Mouse (Mus musculus) MEL (cell line): ENCODE measurements around the gene Mzt1. TPM values are rescaled to one million over a fixed set of nuclear protein-coding genes. Genes with fewer than 3 reads are reported as not detected.

Experiments
- DNase-seq: peaks from one replicate; pipeline ENCODE4 v3.0.0; 2011; ENCODE audit warnings: low read depth, low spot score
- H3K27ac ChIP-seq: 2 replicates; pipeline ENCODE4 v1.5.1; 2012; ENCODE audit warnings: low read depth, mild to moderate bottlenecking, control low read depth, low read length, moderate library complexity; ENCODE audit not compliant: control insufficient read depth
- H3K27me3 ChIP-seq, 2 experiments: fragments of 150-350 bp in 1 of 2; sonication (generic) in 1 of 2; 2 replicates each; pipeline ENCODE4 v1.6.1; 2012; ENCODE audit warnings: low read length in 2 of 2, mild to moderate bottlenecking in 2 of 2, improper control_type of control experiment in 1 of 2, moderate library complexity in 1 of 2; ENCODE audit not compliant: insufficient read depth in 2 of 2, control insufficient read depth in 1 of 2
- H3K36me3 ChIP-seq, 2 experiments: 2 replicates each; pipeline ENCODE4 v1.6.1; 2012 to 2014; ENCODE audit warnings: low read length in 2 of 2, improper control_type of control experiment in 1 of 2, inconsistent platforms in 1 of 2, mild to moderate bottlenecking in 1 of 2; ENCODE audit not compliant: insufficient read depth in 2 of 2, control insufficient read depth in 1 of 2
- H3K4me1 ChIP-seq, 2 experiments: fragments of 150-350 bp in 1 of 2; sonication (generic) in 1 of 2; 2 replicates each; pipeline ENCODE4 v1.6.1; 2012; ENCODE audit warnings: low read length in 2 of 2, improper control_type of control experiment in 1 of 2, mild to moderate bottlenecking in 1 of 2; ENCODE audit not compliant: insufficient read depth in 2 of 2, control insufficient read depth in 1 of 2
- H3K4me3 ChIP-seq, 2 experiments: fragments of 150-350 bp in 1 of 2; sonication (generic) in 1 of 2; 2 replicates each; pipeline ENCODE4 v1.5.1; 2012; ENCODE audit warnings: low read depth in 2 of 2, low read length in 2 of 2, mild to moderate bottlenecking in 2 of 2, moderate library complexity in 2 of 2, control low read depth in 1 of 2, improper control_type of control experiment in 1 of 2; ENCODE audit not compliant: control insufficient read depth in 1 of 2, insufficient read depth in 1 of 2
- H3K79me2 ChIP-seq: 2 replicates; pipeline ENCODE4 v1.6.1; 2012; ENCODE audit warnings: mild to moderate bottlenecking, low read length, moderate library complexity; ENCODE audit not compliant: control insufficient read depth, poor library complexity, insufficient read depth
- H3K9ac ChIP-seq: 2 replicates; pipeline ENCODE4 v1.6.1; 2012; ENCODE audit warnings: low read depth, mild to moderate bottlenecking, control low read depth, low read length, moderate library complexity; ENCODE audit not compliant: control insufficient read depth, poor library complexity, severe bottlenecking
- H3K9me3 ChIP-seq: fragments of 150-350 bp; sonication (generic); replicated peaks from 2 replicates; pipeline ENCODE4 v1.6.1; 2012; ENCODE audit warnings: mild to moderate bottlenecking, low read length, improper control_type of control experiment, moderate library complexity; ENCODE audit not compliant: insufficient read depth
- CHD2 ChIP-seq: IDR thresholded peaks from 2 replicates; pipeline ENCODE4 v1.6.1; 2011; ENCODE audit warnings: low read length, improper control_type of control experiment
- CTCF ChIP-seq, 3 experiments: IDR thresholded peaks in 2 of 3; conservative IDR thresholded peaks in 1 of 3; 2 replicates each; pipeline ENCODE4 v1.5.1; 2011 to 2012; ENCODE audit warnings: low read length in 3 of 3, low read depth in 2 of 3, mild to moderate bottlenecking in 2 of 3, improper control_type of control experiment in 1 of 3, inconsistent platforms in 1 of 3, mixed read lengths in 1 of 3, moderate library complexity in 1 of 3; ENCODE audit not compliant: control insufficient read depth in 1 of 3, insufficient read depth in 1 of 3, poor library complexity in 1 of 3, severe bottlenecking in 1 of 3
- EP300 ChIP-seq, 2 experiments: IDR thresholded peaks; 2 replicates each; pipeline ENCODE4 v1.6.1; 2011; ENCODE audit warnings: improper control_type of control experiment in 2 of 2, low read length in 2 of 2, low read depth in 1 of 2, mild to moderate bottlenecking in 1 of 2
- GABPA ChIP-seq: IDR thresholded peaks from 2 replicates; pipeline ENCODE4 v1.6.1; 2012; ENCODE audit warnings: low read depth, mild to moderate bottlenecking, inconsistent platforms, low read length, improper control_type of control experiment, moderate library complexity
- GATA1 ChIP-seq: IDR thresholded peaks from 2 replicates; pipeline ENCODE4 v1.6.1; 2011; ENCODE audit warnings: low read depth, low read length, improper control_type of control experiment
- KAT2A ChIP-seq: conservative IDR thresholded peaks from 2 replicates; pipeline ENCODE4 v1.6.1; 2012; ENCODE audit warnings: low read depth, low read length, improper control_type of control experiment, inconsistent platforms
- MAFK ChIP-seq: IDR thresholded peaks from 2 replicates; pipeline ENCODE4 v1.6.1; 2011; ENCODE audit warnings: low read depth, mild to moderate bottlenecking, low read length, improper control_type of control experiment, borderline replicate concordance
- MAX ChIP-seq: IDR thresholded peaks from 2 replicates; pipeline ENCODE4 v1.6.1; 2011; ENCODE audit warnings: low read length, improper control_type of control experiment
- MAZ ChIP-seq: IDR thresholded peaks from 2 replicates; pipeline ENCODE4 v1.6.1; 2012; ENCODE audit warnings: low read depth, mild to moderate bottlenecking, inconsistent platforms, low read length, improper control_type of control experiment
- MEF2A ChIP-seq: IDR thresholded peaks from 2 replicates; pipeline ENCODE4 v1.6.1; 2014; ENCODE audit warnings: low read depth, mild to moderate bottlenecking, inconsistent platforms, low read length, improper control_type of control experiment; ENCODE audit not compliant: poor library complexity, insufficient replicate concordance, severe bottlenecking; ENCODE audit errors: extremely low read depth
- MYC ChIP-seq: IDR thresholded peaks from 2 replicates; pipeline ENCODE4 v1.6.1; 2011; ENCODE audit warnings: low read depth, mild to moderate bottlenecking, low read length, improper control_type of control experiment, moderate library complexity
- NELFE ChIP-seq: IDR thresholded peaks from 2 replicates; pipeline ENCODE4 v1.6.1; 2011; ENCODE audit warnings: low read depth, low read length, improper control_type of control experiment
- NRF1 ChIP-seq: IDR thresholded peaks from 2 replicates; pipeline ENCODE4 v1.6.1; 2014; ENCODE audit warnings: low read depth, mild to moderate bottlenecking, inconsistent platforms, low read length, improper control_type of control experiment, moderate library complexity; ENCODE audit not compliant: poor library complexity, insufficient read depth, severe bottlenecking
- POLR2A ChIP-seq, 2 experiments: IDR thresholded peaks; 2 replicates each; pipeline ENCODE4 v1.6.1; 2011 to 2012; ENCODE audit warnings: low read length in 2 of 2, mild to moderate bottlenecking in 2 of 2, control low read depth in 1 of 2, improper control_type of control experiment in 1 of 2, low read depth in 1 of 2, moderate library complexity in 1 of 2; ENCODE audit not compliant: control insufficient read depth in 1 of 2, insufficient read depth in 1 of 2, poor library complexity in 1 of 2
- POLR2AphosphoS2 ChIP-seq: IDR thresholded peaks from 2 replicates; pipeline ENCODE4 v1.6.1; 2011; ENCODE audit warnings: low read length, improper control_type of control experiment
- SIN3A ChIP-seq: IDR thresholded peaks from 2 replicates; pipeline ENCODE4 v1.6.1; 2012; ENCODE audit warnings: low read length, improper control_type of control experiment, inconsistent platforms
- TAL1 ChIP-seq: IDR thresholded peaks from 2 replicates; pipeline ENCODE4 v1.6.1; 2012; ENCODE audit warnings: mild to moderate bottlenecking, inconsistent platforms, low read length, moderate library complexity, mixed read lengths
- TBP ChIP-seq: IDR thresholded peaks from 2 replicates; pipeline ENCODE4 v1.8.0; 2011; ENCODE audit warnings: low read depth, low read length, improper control_type of control experiment
- TCF12 ChIP-seq: IDR thresholded peaks from 2 replicates; pipeline ENCODE4 v1.6.1; 2014; ENCODE audit warnings: low read depth, mild to moderate bottlenecking, inconsistent platforms, low read length, improper control_type of control experiment, moderate library complexity
- ZKSCAN1 ChIP-seq: IDR thresholded peaks from 2 replicates; pipeline ENCODE4 v1.6.1; 2012; ENCODE audit warnings: low read depth, mild to moderate bottlenecking, inconsistent platforms, low read length, improper control_type of control experiment, moderate library complexity
- ZMIZ1 ChIP-seq: IDR thresholded peaks from 2 replicates; pipeline ENCODE4 v1.6.1; 2012; ENCODE audit warnings: low read depth, mild to moderate bottlenecking, inconsistent platforms, low read length, improper control_type of control experiment, moderate library complexity
- polyA plus RNA-seq, 2 experiments: library from polyadenylated mRNA; stranded (reverse) in 1 of 2; unstranded in 1 of 2; fragments of >175 nt in 1 of 2; fragments of >200 nt in 1 of 2; gene quantifications; 2 replicates each; pipeline versions ENCODE4 v1.2.1 to v1.2.4; 2012; ENCODE audit warnings: low replicate concordance in 2 of 2, low read depth in 1 of 2; ENCODE audit not compliant: insufficient read length in 2 of 2, insufficient read depth in 1 of 2, missing spikeins in 1 of 2
- total RNA-seq: library from RNA; depleted of rRNA; stranded (reverse); fragments of 300-350 nt; gene quantifications from 2 replicates; pipeline ENCODE4 v1.2.3, GENCODE M21; 2012

Gene Mzt1
- total and polyA plus RNA-seq, 3 experiments: 17.5 to 42.3 TPM; not detected in 1

DNA sequence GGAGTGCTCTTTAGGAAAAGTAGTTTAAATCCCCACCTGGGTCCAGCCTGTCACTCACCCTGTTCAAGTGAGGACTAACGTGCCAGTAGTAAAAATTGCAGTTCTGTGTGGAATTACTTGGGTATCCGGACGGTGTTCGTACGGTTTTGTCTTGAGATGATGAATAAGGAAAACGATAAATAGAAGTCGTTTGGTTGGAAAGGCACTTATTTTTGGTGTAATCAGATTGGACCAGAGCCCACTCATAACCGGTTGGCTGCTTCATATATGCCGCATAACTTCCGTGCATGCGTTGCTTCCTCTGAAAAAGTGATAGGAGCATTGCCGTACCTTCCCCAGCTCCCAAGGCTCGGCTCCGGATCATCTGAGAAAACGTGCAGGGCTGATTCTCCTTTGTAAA lies 848 bp upstream of the Mzt1 start (continued):
- no peak for TF ChIP-seq MAZ
- TF ChIP-seq EP300 (IDR thresholded peaks at IDR 0.05; ENCODE audit: low read depth in 1 of 2, low read length in 2 of 2): peak; percentile 36 to 43
- TF ChIP-seq TBP: peak; percentile 81
- TF ChIP-seq GATA1: peak; percentile 91
- peak; percentile 50; the same call in 1 of the 2 replicates for TF ChIP-seq POLR2AphosphoS2
- peak; percentile 46; the same call in 1 of the 2 replicates for TF ChIP-seq ZMIZ1
- 0 out of 2 replicates have a peak, but pooled peaks have one; percentile 36 for TF ChIP-seq NELFE
- peak; percentile 55 for TF ChIP-seq NRF1
- TF ChIP-seq CTCF (IDR thresholded peaks at IDR 0.05 in 2 of 3, conservative IDR thresholded peaks at IDR 0.05 in 1 of 3; ENCODE audit: control insufficient read depth in 1 of 3, insufficient read depth in 1 of 3, low read depth in 2 of 3, low read length in 3 of 3, poor library complexity in 1 of 3, severe bottlenecking in 1 of 3): no peak
- no peak for TF ChIP-seq GABPA
- TF ChIP-seq CHD2: no peak
- TF ChIP-seq TAL1: no peak
- TF ChIP-seq MEF2A: no peak
- peak; percentile 42; the same call in 1 of the 2 replicates for TF ChIP-seq KAT2A
- peak; percentile 89 for TF ChIP-seq SIN3A
- TF ChIP-seq MYC: peak; percentile 75

- peaks cover 12 to 36% of the 10 kb centered on the region in 2 experiments for H3K36me3 ChIP-seq
- H3K27ac ChIP-seq: peak overlapping the region; percentile 72
- H3K4me3 ChIP-seq: peak overlapping the region; percentile 81 to 86
- TF ChIP-seq MYC (peak; percentile 55; the same call in 1 of the 2 replicates), MAFK (no peak), SIN3A (peak; percentile 21; the same call in 1 of the 2 replicates), CHD2 (no peak), POLR2AphosphoS2 (no peak), MAX (0 out of 2 replicates have a peak, but pooled peaks have one; percentile 32), POLR2A (IDR thresholded peaks at IDR 0.05; ENCODE audit: control insufficient read depth in 1 of 2, insufficient read depth in 1 of 2, low read depth in 1 of 2, low read length in 2 of 2, poor library complexity in 1 of 2) (peak in 1 of 2 experiments; percentile 55; a peak in 2 of 4 replicates), NELFE (no peak), ZKSCAN1 (no peak), TCF12 (no peak)
- peak; percentile 54 for DNase-seq
- peaks cover 63% of the 10 kb centered on the region for H3K79me2 ChIP-seq
- no peaks in the 10 kb centered on the region for H3K27me3 ChIP-seq
- peaks cover 13 to 27% of the 10 kb centered on the region in 2 experiments for H3K4me1 ChIP-seq
- peak overlapping the region; percentile 83 for H3K9ac ChIP-seq
- no peaks in the 10 kb centered on the region for H3K9me3 ChIP-seq
Measured at GRCm38 (mm10) chr14:99045378-99046030, 430 bp downstream of the Mzt1 start.
